Mouse (Mus musculus) midbrain, postnatal 0 days (tissue): ENCODE measurements around the gene Pbx1. TPM values are rescaled to one million over a fixed set of nuclear protein-coding genes. Genes with fewer than 3 reads are reported as not detected.

Source experiments
- ATAC-seq: fragments of 200-750 bp; cut with Nextera tagmentation; 2 replicates; pipeline ENCODE4 v1.8.0; 2017; ENCODE audit warnings: moderate number of reproducible peaks, mild to moderate bottlenecking, moderate TSS enrichment, moderate library complexity; ENCODE audit not compliant: low FRiP score
- DNase-seq: peaks from one replicate; pipeline ENCODE4 v3.0.0-alpha.2; 2015; ENCODE audit warnings: low spot score
- H3K27ac ChIP-seq: fragments of 300-500 bp; sonication (generic); 2 replicates; pipeline ENCODE4 v1.5.1; 2014; ENCODE audit warnings: low read depth, mild to moderate bottlenecking, low read length, mixed read lengths
- H3K27me3 ChIP-seq: fragments of 300-500 bp; sonication (generic); 2 replicates; pipeline ENCODE4 v1.6.1; 2014; ENCODE audit warnings: low read length, control low read depth, mixed read lengths; ENCODE audit not compliant: insufficient read depth
- H3K36me3 ChIP-seq: fragments of 300-500 bp; sonication (generic); 2 replicates; pipeline ENCODE4 v1.6.1; 2014; ENCODE audit warnings: low read length, control low read depth, mixed read lengths; ENCODE audit not compliant: insufficient read depth
- H3K4me1 ChIP-seq: fragments of 300-500 bp; sonication (generic); 2 replicates; pipeline ENCODE4 v1.6.1; 2014; ENCODE audit warnings: mild to moderate bottlenecking, control low read depth, antibody characterized with exemption, low read length, mixed read lengths; ENCODE audit not compliant: insufficient read depth
- H3K4me2 ChIP-seq: fragments of 300-500 bp; sonication (generic); 2 replicates; pipeline ENCODE4 v1.6.1; 2014; ENCODE audit warnings: low read depth, mild to moderate bottlenecking, low read length, mixed read lengths; ENCODE audit not compliant: poor library complexity, severe bottlenecking
- H3K4me3 ChIP-seq: fragments of 300-500 bp; sonication (generic); 2 replicates; pipeline ENCODE4 v1.5.1; 2014; ENCODE audit warnings: low read depth, mild to moderate bottlenecking, low read length, moderate library complexity
- H3K9ac ChIP-seq: fragments of 300-500 bp; sonication (generic); replicated peaks from 2 replicates; pipeline ENCODE4 v1.6.1; 2014; ENCODE audit warnings: mild to moderate bottlenecking, low read length, moderate library complexity, mixed read lengths; ENCODE audit not compliant: poor library complexity, severe bottlenecking
- H3K9me3 ChIP-seq: fragments of 300-500 bp; sonication (generic); 2 replicates; pipeline ENCODE4 v1.6.1; 2016; ENCODE audit warnings: low read length, control low read depth
- CTCF ChIP-seq: IDR thresholded peaks from 2 replicates; pipeline ENCODE4 v1.5.1; 2016; ENCODE audit warnings: antibody characterized with exemption, mild to moderate bottlenecking
- WGBS: fragments of 180-500 bp; shearing (Covaris S2); extraction: QIAGEN DNeasy Blood & Tissue Kit; methylation state at CpG from one replicate; pipeline ENCODE4 v1.1.7; 2014; 5-methylcytosine and 5-hydroxymethylcytosine counted together
- polyA plus RNA-seq: library from polyadenylated mRNA; unstranded; fragments of >200 nt; fragmentation: Nextera tagmentation; extraction: Ambion mirVana; gene quantifications from 2 replicates; pipeline ENCODE4 v1.2.1, GENCODE M21; 2015
- total RNA-seq: library from RNA; depleted of rRNA; stranded (reverse); fragments of >200 nt; gene quantifications from 2 replicates; pipeline ENCODE4 v1.2.3, GENCODE M21; 2014

Gene Pbx1
- total and polyA plus RNA-seq, 2 experiments from 2014 or later: 57.6 to 83.4 TPM

GRCm38 (mm10) chr1:168394535-168394934, 37.5 kb downstream of the Pbx1 start:
- 76% methylated on average over 6 of the region's 6 CpGs for WGBS
- no peaks in the 10 kb centered on the region for H3K36me3 ChIP-seq
- H3K27ac ChIP-seq: no peak overlapping the region
- no peak for TF ChIP-seq CTCF
- no peaks in the 10 kb centered on the region for H3K27me3 ChIP-seq
- no peak for ATAC-seq
- H3K4me3 ChIP-seq: no peak overlapping the region
- H3K9me3 ChIP-seq: no peaks in the 10 kb centered on the region
- H3K4me1 ChIP-seq: peaks cover 11% of the 10 kb centered on the region; the same call in 1 of the 2 replicates
- H3K9ac ChIP-seq: no peak overlapping the region
- DNase-seq: no peak
- H3K4me2 ChIP-seq: no peak overlapping the region

DNA sequence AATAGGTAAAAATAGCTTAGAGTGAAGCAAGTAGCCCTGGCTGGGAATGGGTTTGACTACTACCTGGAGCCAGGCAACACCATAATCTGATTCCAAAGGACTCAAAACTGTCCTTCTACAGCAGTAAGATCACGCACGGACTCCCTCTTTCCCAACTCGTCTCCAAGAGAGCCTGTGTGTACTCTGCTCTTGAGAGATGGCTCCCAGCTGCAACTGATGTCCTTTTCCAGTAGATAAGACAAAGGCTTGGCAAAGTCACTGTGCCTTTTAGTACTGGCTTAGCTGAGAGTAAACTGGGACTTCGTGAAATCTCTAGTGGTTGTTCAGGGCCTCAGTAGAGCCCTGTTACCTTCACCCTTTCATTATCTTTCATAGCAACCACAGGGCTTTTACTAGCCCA, 38.6 kb downstream of the Pbx1 start:
- no peak for TF ChIP-seq CTCF
- peaks cover 11% of the 10 kb centered on the region; the same call in 1 of the 2 replicates for H3K4me1 ChIP-seq
- H3K27ac ChIP-seq: no peak overlapping the region
- no peak overlapping the region for H3K4me3 ChIP-seq
- ATAC-seq (no peak), DNase-seq (no peak)
- 62% methylated on average over 4 of the region's 4 CpGs for WGBS
- no peak overlapping the region for H3K4me2 ChIP-seq
- H3K9ac ChIP-seq: no peak overlapping the region
- no peaks in the 10 kb centered on the region for H3K9me3 ChIP-seq
- H3K27me3 ChIP-seq: no peaks in the 10 kb centered on the region
- no peaks in the 10 kb centered on the region for H3K36me3 ChIP-seq

DNA sequence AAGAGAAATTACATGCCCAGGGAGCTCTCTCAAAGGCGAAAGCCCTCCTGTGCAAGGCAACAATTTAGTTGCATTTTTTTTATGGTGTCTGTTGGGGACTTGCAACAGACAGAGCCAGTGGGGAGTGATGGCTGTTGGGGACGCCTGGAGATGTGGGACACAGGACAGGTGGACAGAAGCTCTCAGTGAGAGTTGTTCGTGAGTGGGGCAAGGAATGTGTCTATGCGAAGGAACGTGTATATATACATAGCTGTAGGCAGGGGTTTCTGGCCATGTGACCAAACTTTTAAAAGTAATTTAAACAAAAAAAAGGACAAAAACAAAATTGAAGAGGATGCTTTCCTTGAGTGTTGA, 39.6 kb downstream of the Pbx1 start:
- no peak overlapping the region for H3K4me3 ChIP-seq
- H3K27me3 ChIP-seq: no peaks in the 10 kb centered on the region
- 54% methylated on average over 5 of the region's 5 CpGs for WGBS
- no peak overlapping the region for H3K9ac ChIP-seq
- peaks cover 11% of the 10 kb centered on the region; the same call in 1 of the 2 replicates for H3K4me1 ChIP-seq
- H3K36me3 ChIP-seq: no peaks in the 10 kb centered on the region
- H3K27ac ChIP-seq: no peak overlapping the region
- TF ChIP-seq CTCF: no peak
- no peak overlapping the region for H3K4me2 ChIP-seq
- no peaks in the 10 kb centered on the region for H3K9me3 ChIP-seq
- ATAC-seq: no peak
- no peak for DNase-seq

DNA sequence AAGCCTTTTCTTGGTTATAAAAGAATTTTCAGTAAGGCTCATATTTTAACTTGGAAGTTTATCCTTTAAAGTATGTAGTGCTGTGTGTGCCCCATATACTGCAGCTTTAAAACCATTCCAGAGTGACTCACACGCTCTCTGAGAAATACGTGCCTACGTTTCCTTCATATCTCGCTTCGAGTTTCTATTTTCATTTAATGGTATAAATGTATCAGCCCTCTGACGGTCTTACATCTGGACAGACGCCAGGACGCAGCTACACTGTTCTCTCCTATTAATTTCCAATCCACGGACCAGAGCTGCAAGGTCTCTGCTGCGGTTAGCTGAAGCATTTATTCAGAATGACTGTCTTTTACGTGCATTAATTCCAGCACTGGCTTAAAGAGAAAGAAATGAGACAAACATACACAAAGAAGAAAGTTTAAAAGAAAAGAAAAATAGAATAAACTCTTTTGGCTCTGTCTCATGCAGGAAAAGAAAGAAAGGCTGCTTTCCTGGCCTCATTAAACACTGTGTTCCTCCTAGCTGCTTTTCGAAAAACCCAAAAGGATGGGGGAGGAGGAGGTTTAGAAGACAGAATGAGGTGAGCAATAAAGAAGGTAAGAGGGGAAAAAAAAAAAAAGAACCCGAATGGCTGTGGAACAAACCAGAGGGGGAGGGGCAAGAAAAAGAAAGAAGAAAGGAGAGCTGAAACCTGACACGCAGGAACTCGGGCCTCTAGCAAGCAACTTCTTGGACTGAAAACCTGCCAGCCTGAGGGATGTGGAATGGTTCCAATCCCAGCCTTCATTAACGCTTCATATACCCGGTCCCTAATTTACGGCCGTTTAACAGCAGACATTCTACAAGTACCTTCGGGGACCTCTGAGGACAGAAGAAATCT, 40.2 kb downstream of the Pbx1 start:
- H3K4me2 ChIP-seq: no peak overlapping the region
- ATAC-seq: no peak
- 32% methylated on average over 20 of the region's 20 CpGs for whole genome bisulfite sequencing
- H3K4me3 ChIP-seq: no peak overlapping the region
- H3K9ac ChIP-seq: no peak overlapping the region
- H3K4me1 ChIP-seq: peaks cover 11% of the 10 kb centered on the region; the same call in 1 of the 2 replicates
- no peaks in the 10 kb centered on the region for H3K9me3 ChIP-seq
- no peaks in the 10 kb centered on the region for H3K27me3 ChIP-seq
- H3K36me3 ChIP-seq: no peaks in the 10 kb centered on the region
- no peak overlapping the region for H3K27ac ChIP-seq
- TF ChIP-seq CTCF: no peak
- peak; percentile 75 for DNase-seq

- Histone ChIP-seq H3K9me3 (no peaks in the 10 kb centered on the region), H3K9ac (no peak overlapping the region), H3K4me2 (no peak overlapping the region), H3K27ac (no peak overlapping the region), H3K27me3 (no peaks in the 10 kb centered on the region), H3K4me1 (peaks cover 11% of the 10 kb centered on the region; the same call in 1 of the 2 replicates), H3K36me3 (no peaks in the 10 kb centered on the region), H3K4me3 (no peak overlapping the region)
- TF ChIP-seq CTCF: no peak
- ATAC-seq (no peak), DNase-seq (no peak)
These were observed 41.3 kb downstream of the Pbx1 start for GRCm38 (mm10) chr1:168390748-168391147.

- Histone ChIP-seq H3K4me2 (no peak overlapping the region), H3K27ac (no peak overlapping the region), H3K36me3 (no peaks in the 10 kb centered on the region), H3K27me3 (no peaks in the 10 kb centered on the region), H3K9ac (no peak overlapping the region), H3K4me1 (peaks cover 27% of the 10 kb centered on the region), H3K9me3 (no peaks in the 10 kb centered on the region), H3K4me3 (no peak overlapping the region)
- TF ChIP-seq CTCF: no peak
- DNase-seq (no peak), ATAC-seq (no peak)
- 58% methylated on average over 6 of the region's 6 CpGs for WGBS
These were observed 45.9 kb downstream of the Pbx1 start for GRCm38 (mm10) chr1:168386159-168386558.
